Mouse (Mus musculus) kidney, postnatal 25 days (tissue): ENCODE results near the gene Spn.

Experiments
- DNase-seq, 2 experiments: peaks; one replicate each; pipeline ENCODE4 v3.0.0; 2021; ENCODE audit warnings: mixed read lengths in 2 of 2

Spn gene

GRCm38 (mm10) chr7:127140623-127141404 lies 3.2 kb upstream of the Spn start:
- no peak for DNase-seq

GRCm38 (mm10) chr7:127139562-127139961 lies 1.9 kb upstream of the Spn start:
- DNase-seq, result no peak

GRCm38 (mm10) chr7:127139100-127139499 lies 1.5 kb upstream of the Spn start:
- DNase-seq, result no peak

GRCm38 (mm10) chr7:127136181-127137071 lies 1.2 kb downstream of the Spn start:
- no peak for DNase-seq

- DNase-seq, result no peak
Observed at GRCm38 (mm10) chr7:127134821-127135447, 2.7 kb downstream of the Spn start.

GRCm38 (mm10) chr7:127133125-127133524 lies 4.5 kb downstream of the Spn start:
- no peak for DNase-seq

GRCm38 (mm10) chr7:127129638-127130037 lies 8.0 kb downstream of the Spn start:
- peak; percentile 57 to 66 for DNase-seq

- peak; percentile 59 to 83 for DNase-seq
Observed at GRCm38 (mm10) chr7:127121911-127122270, 15.7 kb downstream of the Spn start, which contains the start of gene Qprt. Gene Qprt (minus strand): TSS chr7:127122226.

GRCm38 (mm10) chr7:127121061-127121910 lies 16.3 kb downstream of the Spn start:
- DNase-seq, result peak; percentile 89 to 94

- peak; percentile 23 to 77 for DNase-seq
Observed at GRCm38 (mm10) chr7:127118671-127119445, 18.8 kb downstream of the Spn start.

- DNase-seq, result peak; percentile 55 to 71
Observed at GRCm38 (mm10) chr7:127117948-127118347, 19.7 kb downstream of the Spn start.

- no peak for DNase-seq
Observed at GRCm38 (mm10) chr7:127116331-127116935, 21.2 kb downstream of the Spn start.

GRCm38 (mm10) chr7:127114920-127115319 lies 22.7 kb downstream of the Spn start:
- DNase-seq, result no peak

- DNase-seq, result peak; percentile 71
Observed at GRCm38 (mm10) chr7:127113614-127114259, 23.9 kb downstream of the Spn start.

GRCm38 (mm10) chr7:127112921-127113597 lies 24.6 kb downstream of the Spn start:
- no peak for DNase-seq

GRCm38 (mm10) chr7:127112251-127112841 lies 25.3 kb downstream of the Spn start:
- no peak for DNase-seq

GRCm38 (mm10) chr7:127111461-127111860 lies 26.2 kb downstream of the Spn start:
- DNase-seq, result peak; percentile 69

- DNase-seq, result peak; percentile 78 to 79
Observed at GRCm38 (mm10) chr7:127110239-127111007, 27.2 kb downstream of the Spn start.

- no peak for DNase-seq
Observed at GRCm38 (mm10) chr7:127105551-127105950, 32.1 kb downstream of the Spn start.
